Mouse (Mus musculus) lung, adult 18-20 months (tissue): Measurements from ENCODE around the gene Ahdc1.

Experiments
- DNase-seq, 2 experiments: peaks; one replicate each; pipeline ENCODE4 v3.0.0; 2022; ENCODE audit warnings: mixed read lengths in 2 of 2

The Ahdc1 gene

DNA sequence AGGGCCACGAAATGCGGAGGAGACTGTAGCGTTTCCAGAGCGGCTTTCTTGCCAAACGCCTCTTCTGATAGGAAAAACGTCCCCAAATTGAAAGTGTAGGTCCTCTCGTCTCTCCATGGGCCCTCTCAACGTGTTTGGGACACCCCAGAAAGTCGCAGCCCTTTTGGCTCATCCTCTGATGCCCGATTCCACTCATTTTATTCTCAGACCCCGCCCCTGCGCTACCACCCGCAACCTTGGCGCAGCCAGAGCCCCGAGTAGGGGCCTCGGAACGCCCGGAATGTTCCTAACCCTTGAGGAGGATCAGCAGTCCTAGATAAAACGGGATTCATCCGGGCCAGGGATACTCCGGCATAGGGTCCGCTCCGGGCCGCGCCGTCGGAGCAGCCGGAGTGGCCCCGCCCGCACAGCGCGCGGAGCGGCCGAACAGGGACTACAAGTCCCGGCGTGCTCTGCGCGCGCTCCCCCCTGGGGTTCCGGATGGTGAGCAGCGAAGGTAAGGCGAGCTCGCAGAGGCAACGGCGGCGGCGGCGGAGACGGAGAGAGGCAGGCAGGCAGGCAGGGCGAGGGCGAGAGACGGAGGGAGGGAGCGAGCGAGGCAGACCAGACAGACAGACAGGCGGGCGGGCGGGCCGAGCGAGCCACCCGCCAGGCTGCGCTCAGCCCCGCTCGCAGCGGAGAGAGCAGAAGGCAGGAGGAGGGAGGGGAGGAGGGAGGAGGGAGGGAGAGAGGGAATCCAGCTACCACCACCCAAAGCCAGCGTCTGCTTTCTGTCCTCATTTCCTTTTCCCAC is at the start of gene Ahdc1:
Ahdc1 (plus strand) TSS at position 233 of the 793 bp plus-strand sequence.
- peak; percentile 92 to 93 for DNase-seq

DNA sequence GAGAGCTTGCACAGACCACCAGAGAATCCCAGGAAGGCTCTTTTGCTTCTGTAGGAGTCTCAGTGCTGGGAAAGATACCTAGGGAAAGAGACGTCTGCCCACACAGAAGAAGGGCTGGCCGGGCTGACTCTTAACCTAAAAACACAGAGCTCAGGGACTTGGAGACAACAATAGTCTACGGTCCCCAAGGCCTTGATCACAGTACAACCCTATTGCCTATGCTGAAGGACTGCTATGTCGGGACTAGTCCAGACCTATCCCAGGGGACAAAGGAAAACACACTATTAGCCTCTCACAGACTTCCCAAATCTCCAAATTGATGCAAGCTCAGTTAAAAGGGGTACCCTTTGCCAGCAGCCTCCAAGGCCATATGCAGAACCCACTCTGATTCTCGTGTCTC is 49.2 kb upstream of the Ahdc1 start:
- DNase-seq: no peak

DNA sequence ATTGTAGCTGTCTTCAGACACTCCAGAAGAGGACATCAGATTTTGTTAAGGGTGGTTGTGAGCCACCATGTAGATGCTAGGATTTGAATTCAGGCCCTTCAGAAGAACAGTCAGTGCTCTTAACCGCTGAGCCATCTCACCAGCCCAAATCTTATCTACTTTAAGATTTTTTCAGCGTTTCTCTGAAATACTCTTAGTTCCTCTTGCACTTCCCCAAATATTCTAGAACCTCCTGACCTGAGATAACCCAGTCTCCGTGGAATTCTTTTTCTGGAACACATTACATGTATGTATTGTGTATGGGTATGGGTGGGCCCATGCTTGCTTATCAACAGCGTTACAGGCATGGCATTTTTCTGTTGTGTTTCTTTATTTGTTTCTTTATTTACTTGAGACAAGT is 48.4 kb upstream of the Ahdc1 start:
- no peak for DNase-seq

DNA sequence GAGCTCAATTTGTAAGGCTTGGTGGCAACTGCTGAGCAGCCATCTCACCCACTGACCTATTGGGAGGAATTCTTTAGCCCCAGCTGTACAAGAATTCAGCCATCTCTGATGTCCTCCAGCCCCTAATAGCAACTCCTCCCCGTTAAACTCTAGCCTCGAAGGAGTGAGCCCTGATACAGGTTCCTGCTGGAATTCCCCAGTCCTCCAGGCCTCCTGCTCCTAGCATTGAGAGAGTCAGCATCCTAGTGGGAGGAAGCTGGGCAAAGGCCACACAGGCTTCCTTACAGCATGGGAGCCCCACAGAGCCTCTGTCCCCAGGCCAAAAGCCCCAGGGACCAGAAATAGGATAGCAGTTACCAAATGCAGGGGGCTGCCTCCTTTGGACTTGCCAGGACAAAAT is 47.6 kb upstream of the Ahdc1 start:
- no peak for DNase-seq

DNA sequence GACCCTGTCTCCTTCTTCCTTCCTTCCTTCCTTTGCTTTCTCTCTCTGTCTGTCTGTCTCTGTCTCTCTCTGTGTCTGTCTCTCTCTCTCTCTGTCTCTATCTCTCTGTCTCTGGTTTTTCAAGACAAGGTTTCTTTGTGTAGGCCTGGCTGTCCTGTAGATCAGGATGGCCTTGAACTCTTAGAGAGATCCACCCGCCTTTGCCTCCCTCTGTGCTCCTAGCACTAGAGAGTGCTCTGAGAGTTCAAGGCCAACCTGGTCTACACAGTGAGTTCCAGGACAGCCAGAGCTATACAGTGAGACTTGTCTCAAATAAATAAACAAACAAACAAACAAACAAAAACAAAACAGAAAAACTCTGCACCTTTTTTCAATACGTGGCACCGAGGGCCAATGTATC is 47.0 kb upstream of the Ahdc1 start:
- no peak for DNase-seq

DNA sequence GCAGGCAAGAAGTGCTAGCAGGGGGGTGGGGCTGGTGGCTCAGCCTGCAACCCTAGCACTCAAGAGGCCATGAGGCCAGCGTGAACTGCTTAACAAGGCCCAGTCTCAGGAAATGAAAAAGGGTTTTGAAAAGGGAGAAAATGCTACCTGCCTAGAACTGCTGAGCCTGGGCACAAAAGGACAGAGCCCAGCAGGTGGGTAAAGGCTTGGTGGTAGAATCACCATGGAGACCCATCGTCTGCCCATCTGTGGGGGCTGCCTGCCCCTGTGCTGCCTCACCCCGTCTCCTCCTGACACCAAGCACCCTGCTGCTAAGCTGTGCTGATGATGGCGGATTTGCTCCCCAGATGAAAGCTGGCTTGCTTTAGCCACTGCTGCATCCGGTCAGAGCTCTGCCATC is 46.6 kb upstream of the Ahdc1 start:
- no peak for DNase-seq

DNA sequence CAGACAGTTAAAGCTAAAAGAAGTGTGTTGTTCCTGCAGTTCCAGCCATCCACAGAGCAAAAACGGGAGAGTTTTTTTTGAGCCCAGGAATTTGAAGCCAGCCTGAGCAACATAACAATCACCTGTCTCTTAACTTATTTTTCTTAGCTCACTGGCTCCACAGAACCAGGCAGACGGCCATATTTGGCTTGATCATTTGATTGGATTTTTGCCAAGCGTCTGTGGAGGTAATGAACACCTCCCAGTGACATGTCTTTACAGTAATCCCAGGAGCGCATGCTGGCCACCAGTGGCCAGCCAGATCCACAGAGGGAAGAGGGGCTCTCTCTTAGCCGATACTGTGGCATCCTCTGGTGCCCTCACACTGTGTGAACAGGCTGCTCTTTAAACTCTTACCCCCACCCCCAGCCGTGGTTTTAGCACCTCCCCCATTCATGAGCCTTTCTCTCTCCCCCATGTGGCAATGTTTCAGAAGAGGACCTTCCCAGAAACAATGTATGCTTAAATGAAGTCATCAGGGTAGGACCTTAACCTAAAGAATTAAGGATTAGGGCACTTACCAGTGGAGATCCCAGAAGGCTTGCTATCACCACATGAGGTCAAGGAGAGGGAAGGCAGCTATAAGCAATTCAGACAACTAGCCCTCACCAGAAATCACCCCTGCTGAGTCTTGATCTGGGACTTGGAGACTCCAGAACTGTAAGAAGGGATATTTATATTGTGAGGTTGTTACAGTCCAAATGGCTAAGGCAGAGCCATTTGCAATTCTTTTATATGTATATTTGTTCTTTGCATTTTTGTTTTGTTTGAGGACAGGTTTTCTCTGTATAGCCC is 42.7 kb upstream of the Ahdc1 start:
- DNase-seq: no peak

DNA sequence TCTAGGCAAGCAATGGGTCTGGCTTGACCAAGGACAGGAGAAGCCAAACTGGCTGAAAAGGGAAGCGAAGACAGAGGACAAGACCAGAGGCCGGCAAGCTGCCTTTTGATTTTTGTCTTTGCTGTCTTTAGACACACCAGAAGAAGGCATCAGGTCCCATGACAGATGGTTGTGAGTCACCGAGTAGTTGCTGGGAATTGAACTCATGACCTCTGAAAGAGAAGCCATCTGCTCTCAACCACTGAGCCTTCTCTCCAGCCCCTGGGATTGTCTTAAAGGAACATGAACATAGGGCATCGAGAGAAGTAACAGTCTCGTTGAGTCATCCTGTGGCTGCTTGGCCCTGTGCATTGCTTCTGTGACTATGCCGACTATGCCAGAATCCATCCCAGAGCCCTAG is 39.5 kb upstream of the Ahdc1 start:
- no peak for DNase-seq

DNA sequence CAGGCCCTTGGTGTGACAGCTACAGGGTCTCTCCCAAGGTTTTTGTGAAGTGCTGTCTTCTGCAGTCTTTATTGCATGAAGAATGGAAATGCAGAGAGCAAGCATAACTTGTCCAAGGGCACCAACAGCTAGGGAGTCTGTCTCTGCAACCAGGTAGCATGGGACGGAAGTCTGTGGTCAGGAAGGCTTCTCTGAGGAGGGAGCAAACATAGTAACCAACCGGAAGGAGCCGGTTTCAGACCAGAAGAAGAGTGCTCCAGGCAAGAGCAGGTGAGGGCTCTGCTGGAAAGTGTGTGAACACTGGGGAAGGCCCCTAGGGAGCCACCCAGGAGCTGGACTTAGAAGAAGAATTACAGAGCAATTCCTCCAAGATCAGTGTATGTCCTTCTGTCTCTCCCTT is 39.0 kb upstream of the Ahdc1 start:
- no peak for DNase-seq

DNA sequence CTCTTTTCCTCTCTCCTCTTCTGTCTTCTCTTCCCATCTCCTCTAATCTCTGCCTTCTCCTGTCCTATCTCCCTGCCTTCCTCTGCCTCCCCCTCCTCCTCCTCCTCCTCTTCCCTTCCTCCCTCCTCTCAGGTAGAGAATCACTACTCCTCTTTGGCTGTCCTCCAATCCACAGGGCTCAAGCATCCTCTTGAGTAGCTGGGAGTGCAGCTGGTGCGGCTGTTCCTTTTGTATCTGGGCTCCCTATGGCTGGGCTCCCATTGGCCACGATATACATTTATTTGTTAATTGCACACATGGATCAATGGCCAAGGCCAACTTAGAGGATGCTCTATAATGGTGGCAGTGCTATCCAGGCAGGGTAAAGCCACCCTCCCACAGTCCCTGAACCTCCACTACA is 38.5 kb upstream of the Ahdc1 start:
- peak in 1 of 2 experiments; percentile 33 for DNase-seq

DNA sequence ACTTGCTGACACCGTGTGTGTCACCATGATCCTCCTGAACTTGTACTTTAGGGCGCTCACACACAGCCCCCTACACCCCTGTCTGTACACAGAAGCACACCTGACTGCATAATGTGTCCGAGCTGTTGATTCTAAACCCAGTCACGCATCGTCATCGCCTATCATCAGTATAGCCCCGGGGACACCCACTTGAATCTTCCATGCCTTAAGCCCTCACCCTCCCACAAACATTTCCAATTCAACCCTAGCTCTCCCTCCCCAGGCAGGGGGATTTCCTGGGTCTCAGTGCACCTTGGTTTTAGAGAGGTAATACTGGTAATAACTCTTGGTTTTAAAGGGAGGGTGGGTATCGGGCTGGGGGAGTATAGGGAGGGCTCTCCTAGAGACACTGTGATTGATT is 37.9 kb upstream of the Ahdc1 start:
- DNase-seq: no peak

DNA sequence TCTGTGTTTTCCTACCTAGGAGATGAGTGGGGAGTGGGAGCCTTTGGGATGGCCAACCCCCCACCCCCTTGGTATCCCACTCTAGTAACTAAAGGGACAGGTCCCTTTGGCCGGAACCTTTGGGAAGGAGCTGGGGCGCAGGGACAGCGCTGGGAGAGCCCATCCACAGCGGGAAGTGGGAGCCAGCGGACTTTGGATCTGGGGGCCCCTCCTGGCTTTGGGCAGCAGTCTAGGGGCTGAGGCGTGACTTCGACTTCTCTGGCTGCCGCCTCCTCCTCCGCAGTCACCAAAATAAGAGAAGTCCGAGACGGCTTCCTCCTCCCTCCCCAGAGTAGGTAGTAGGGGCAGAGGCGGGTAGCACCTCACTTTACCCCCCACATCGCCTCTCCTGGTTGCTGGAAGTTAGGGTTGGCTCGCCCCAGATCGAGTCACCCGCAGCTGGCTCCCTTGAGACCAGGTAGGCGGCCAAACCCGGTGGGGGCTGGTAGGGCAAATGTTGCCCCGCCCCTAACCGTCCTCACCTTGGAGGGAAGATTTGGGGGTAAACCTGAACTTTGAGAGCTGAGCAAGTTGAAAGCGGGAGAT is 37.2 kb upstream of the Ahdc1 start, which contains the start of gene Fgr:
Fgr (plus strand) TSS at position 282 of the 585 bp plus-strand sequence.
- peak in 1 of 2 experiments; percentile 45 for DNase-seq

DNA sequence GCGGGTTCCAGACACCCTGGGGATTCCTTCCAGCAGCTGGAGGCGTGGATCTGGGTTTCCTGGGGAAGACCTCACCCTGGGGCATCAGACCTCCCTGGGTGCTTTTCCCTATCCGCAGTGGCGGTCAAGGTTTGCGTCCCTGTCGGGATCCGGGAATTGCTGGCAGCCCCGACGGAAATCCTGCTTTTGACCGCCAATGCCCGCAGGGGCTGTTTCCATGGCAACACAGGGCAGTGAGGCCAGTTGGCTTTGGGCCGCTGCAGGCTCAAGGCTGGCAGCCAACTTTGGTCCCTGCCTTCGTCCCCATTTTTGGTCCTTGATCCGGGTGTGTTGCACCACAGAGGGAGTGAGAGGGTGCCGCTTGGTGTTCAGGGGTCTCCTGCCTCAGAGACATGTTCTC is 36.2 kb upstream of the Ahdc1 start:
- peak; percentile 80 to 84 for DNase-seq

DNA sequence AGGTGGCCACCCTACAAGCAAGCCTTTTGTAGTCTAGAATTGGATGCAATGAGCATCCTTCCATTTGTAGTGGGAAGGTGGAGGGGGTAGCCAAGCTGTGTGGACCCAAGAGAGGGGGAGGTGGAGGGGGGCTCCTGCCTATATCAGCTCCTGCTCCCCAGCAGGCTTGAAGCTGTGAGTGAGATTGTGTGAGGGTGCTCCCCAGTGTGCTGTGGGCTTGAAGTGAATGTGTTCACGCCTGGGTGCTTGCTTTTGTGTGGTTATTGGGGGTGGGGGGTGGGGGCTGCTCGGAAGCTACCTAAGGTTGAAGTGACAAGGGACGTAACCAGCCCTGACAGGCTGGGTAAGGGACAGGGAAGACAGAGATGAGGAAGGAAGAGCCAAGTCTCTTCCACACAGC is 35.3 kb upstream of the Ahdc1 start:
- DNase-seq: no peak

DNA sequence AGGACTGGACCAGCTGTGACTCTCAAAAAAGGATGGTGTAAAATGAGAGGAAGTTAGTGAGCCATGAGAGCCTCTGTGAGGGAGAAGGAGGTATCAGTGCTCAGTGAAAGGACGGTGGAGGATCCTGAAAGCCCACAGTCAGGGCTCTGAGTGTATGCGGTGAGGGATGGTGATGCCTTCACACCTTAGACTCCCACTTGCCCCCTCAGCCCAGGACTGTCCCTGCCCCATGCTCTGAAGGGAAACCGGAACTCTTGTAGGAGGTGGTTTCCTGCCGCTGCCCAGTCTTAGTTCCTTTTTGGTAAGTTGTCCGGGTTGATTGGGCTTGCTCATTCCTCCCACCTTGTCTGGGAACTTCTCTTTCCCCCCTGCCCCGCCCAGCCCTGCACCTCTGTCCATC is 34.3 kb upstream of the Ahdc1 start:
- DNase-seq: peak in 1 of 2 experiments; percentile 39

DNA sequence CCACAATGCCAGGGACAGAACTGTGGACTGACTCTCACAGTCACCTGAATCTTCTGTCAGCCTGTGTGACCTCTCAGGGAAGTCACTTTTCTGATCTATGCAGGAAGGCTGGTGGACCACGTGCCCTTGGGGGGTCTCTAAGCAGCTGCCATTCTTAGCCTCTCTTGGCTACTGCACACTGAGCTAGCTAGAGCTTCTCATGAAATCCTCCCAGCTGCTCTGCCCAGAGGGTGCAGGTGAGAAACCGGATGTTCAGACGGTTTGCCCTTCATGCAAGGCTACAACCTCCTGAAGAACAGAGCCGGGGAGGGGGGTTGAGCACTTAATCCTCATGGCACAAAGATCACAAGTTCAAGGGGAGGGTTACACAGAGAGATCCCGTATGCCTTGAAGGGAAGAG is 33.5 kb upstream of the Ahdc1 start:
- DNase-seq: no peak

DNA sequence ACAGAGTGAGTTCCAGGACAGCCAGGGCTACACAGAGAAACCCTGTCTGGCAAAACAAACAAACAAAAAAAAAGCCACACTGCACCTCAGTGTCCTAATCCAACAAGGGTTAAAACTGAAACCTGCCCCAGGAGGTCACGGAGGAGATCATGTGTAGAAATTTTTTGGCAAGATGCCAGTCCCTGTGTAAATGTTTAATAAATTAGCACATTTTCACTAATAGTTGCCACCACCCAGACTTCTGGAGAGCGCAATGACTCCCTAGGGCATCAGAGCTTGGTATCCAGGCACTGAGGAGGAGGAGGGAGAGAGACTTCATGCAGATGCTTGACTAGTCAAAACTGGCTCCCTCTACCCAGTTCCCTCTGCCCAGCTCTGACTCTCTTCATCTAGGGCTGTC is 31.9 kb upstream of the Ahdc1 start:
- DNase-seq: no peak

DNA sequence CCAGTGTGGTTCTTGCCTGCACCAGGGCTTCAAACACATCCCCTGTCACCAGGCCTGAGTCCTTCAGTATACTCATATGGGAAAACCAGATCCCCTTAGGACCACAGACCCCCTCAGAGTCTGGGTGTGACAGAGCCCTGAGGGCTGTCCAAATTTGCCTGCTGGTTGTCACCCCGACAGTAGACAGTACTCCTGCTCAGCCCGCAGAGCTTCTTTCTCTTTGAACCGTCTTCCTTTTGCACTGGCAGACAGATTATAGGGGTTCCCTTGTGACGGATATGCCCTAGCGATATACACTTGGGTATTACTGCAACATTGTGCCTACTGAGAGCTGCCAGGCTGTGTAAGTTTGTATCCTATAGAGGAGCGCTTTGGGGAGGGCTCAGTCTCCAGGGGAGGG is 29.4 kb upstream of the Ahdc1 start:
- no peak for DNase-seq

DNA sequence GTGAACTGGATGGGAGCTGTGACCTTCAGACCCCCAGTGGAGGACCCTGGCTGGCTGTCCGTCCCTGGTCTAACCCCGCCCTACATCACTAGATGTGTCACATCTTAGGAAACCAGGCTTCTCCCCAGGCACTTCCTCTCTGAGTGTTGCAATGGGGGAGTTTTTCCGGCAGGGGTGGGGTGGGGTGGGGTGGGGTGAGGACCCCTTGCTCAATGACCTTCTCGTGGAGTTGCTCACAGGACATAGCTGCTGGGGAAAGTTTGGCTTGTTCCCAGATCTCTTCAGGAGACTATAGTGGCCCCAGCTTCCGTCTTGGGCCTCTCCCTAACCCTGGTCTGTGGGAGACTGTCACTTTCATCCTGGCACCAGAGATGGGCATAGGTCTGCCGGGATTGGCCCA is 28.1 kb upstream of the Ahdc1 start:
- no peak for DNase-seq

DNA sequence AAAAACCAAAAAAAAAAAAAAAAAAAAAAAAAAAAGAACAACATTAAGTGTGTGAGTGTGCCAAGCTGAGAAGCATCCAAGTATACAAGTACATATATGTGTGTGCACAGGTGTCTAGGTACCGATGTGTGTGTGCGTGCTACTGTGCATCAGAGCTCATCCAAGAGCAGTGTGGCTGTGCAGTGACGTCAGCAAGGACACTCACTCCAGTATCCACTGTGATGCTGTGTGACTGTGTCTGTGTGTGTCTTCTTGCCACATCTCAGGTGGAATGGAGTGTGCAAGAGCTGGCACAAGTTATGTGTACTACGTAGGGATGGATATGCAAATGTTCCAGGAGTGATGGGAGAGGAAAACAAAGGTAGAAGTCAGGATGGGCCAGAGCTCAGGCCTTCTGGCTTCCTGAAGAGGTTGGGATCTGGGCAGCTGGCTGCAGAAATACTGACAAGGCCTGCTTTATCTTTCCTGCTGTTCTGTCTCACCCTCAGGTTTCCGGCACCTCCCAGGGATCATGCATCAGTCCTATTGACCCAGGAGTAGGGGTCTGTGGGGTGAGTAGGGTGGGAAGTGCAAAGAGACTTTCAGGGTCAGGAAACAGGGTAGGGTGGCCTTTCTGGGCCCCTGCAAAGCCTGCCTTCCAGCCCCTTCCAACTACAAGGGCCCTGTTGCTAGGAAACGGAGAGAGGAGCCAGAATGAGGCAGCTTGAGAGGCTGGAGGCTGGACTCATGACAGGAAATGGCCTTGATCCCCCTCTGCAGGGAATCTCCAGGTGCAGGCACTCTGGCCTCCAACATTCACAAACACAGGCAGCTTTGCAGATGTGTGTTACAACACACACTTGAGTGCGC is 27.2 kb upstream of the Ahdc1 start:
- DNase-seq: no peak

DNA sequence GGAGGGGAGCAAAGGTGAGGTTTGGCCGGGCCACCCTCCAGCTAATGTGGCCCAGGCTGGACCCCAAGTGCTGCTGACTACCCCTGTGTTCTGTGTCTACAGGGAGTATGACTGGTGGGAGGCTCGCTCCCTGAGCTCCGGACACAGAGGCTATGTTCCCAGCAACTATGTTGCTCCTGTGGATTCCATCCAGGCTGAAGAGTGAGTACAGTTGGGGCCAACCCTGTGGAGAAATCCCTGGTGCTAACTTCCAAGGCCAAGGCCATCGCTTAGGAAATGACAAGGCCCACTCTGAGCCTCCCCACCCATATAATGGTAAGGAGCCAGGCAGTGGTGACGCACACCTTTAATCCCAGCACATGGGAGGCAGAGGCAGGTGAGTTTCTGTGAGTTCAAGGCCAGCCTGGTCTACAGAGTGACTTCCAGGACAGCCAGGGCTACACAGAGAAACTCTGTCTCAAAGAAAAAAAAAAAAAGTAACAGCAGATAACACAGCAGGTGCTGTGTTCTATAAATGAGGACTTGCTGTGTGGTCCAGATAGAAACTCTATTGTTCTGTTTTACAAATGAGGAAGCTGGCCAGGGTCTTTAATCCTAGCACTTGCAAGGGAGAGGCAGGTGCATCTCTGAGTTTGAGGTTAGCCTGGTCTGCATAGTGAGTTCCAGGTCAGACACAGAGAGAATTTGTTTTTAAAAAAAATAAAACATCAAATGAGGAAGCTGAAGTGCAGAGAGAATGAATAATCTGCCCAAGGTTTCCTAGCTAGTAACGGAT is 22.3 kb upstream of the Ahdc1 start:
- DNase-seq: no peak

DNA sequence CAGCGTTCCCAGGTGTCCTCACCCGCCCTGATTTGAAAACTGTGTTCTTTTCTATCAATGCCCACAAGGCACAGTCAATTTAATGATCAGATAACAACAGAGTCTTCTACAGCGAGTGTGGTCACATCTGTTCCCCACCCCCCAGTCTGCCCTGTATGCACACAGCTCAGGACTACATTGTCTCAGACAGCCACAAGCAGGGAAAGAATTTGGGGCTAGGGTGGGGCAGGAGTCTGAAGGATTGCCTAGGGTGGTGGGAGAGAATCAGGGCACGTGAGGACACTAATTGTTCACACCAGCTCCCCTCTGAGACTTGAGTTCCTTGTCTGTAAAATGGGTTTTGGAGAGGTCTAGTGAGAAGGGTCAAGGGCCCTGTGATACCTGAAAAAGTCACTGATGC is 17.5 kb upstream of the Ahdc1 start:
- no peak for DNase-seq
